Mouse (Mus musculus): ENCODE results near the gene Etnk1. TPM values are rescaled to one million over a fixed set of nuclear protein-coding genes. Genes with fewer than 3 reads are reported as not detected.

Gene Etnk1
- polyA plus RNA-seq, 1 experiment from 2014 or later = 24.7 TPM

- 0 out of 2 replicates have a peak, but pooled peaks cover 4% of the 10 kb centered on the region for H3K4me1 ChIP-seq (replicated peaks; ENCODE audit: control insufficient read depth, insufficient read depth, low read length)
- WGBS = 78% methylated on average over 2 of the region's 2 CpGs
- no peak overlapping the region for H3K9ac ChIP-seq (ENCODE audit: low read length)
- H3K9me3 ChIP-seq (ENCODE audit: control insufficient read depth, low read length) = no peaks in the 10 kb centered on the region
- H3K4me3 ChIP-seq (ENCODE audit: low read depth, low read length) = no peak overlapping the region
- no peak overlapping the region for H3K27ac ChIP-seq (ENCODE audit: low read depth)
- H3K27me3 ChIP-seq (replicated peaks; ENCODE audit: control insufficient read depth, insufficient read depth, low read length) = no peaks in the 10 kb centered on the region
- peaks cover 46% of the 10 kb centered on the region for H3K36me3 ChIP-seq (ENCODE audit: control insufficient read depth, insufficient read depth, low read length)
- no peak overlapping the region for H3K4me2 ChIP-seq (ENCODE audit: low read length)
- ATAC-seq (replicated peaks; ENCODE audit: low FRiP score, low TSS enrichment, low read depth) = no peak
- no peak for DNase-seq (ENCODE audit: low spot score)
These were observed 12.7 kb downstream of the Etnk1 start for GRCm38 (mm10) chr6:143179733-143180132.

- H3K9ac ChIP-seq (ENCODE audit: low read length) = no peak overlapping the region
- H3K9me3 ChIP-seq (ENCODE audit: control insufficient read depth, low read length) = no peaks in the 10 kb centered on the region
- no peak overlapping the region for H3K27ac ChIP-seq (ENCODE audit: low read depth)
- DNase-seq (ENCODE audit: low spot score) = no peak
- no peaks in the 10 kb centered on the region for H3K4me1 ChIP-seq (replicated peaks; ENCODE audit: control insufficient read depth, insufficient read depth, low read length)
- WGBS = 81% methylated on average over 14 of the region's 14 CpGs
- H3K36me3 ChIP-seq (ENCODE audit: control insufficient read depth, insufficient read depth, low read length) = peaks cover 52% of the 10 kb centered on the region
- no peak overlapping the region for H3K4me2 ChIP-seq (ENCODE audit: low read length)
- no peak for ATAC-seq (replicated peaks; ENCODE audit: low FRiP score, low TSS enrichment, low read depth)
- no peaks in the 10 kb centered on the region for H3K27me3 ChIP-seq (replicated peaks; ENCODE audit: control insufficient read depth, insufficient read depth, low read length)
- H3K4me3 ChIP-seq (ENCODE audit: low read depth, low read length) = no peak overlapping the region
These were observed 13.5 kb downstream of the Etnk1 start for GRCm38 (mm10) chr6:143180511-143180910.

GRCm38 (mm10) chr6:143184099-143184498 lies 17.1 kb downstream of the Etnk1 start:
- peaks cover 57% of the 10 kb centered on the region for H3K36me3 ChIP-seq (ENCODE audit: control insufficient read depth, insufficient read depth, low read length)
- no peak overlapping the region for H3K27ac ChIP-seq (ENCODE audit: low read depth)
- DNase-seq (ENCODE audit: low spot score) (no peak), ATAC-seq (replicated peaks; ENCODE audit: low FRiP score, low TSS enrichment, low read depth) (no peak)
- no peaks in the 10 kb centered on the region for H3K27me3 ChIP-seq (replicated peaks; ENCODE audit: control insufficient read depth, insufficient read depth, low read length)
- no peaks in the 10 kb centered on the region for H3K4me1 ChIP-seq (replicated peaks; ENCODE audit: control insufficient read depth, insufficient read depth, low read length)
- H3K9me3 ChIP-seq (ENCODE audit: control insufficient read depth, low read length) = no peaks in the 10 kb centered on the region
- H3K4me2 ChIP-seq (ENCODE audit: low read length) = no peak overlapping the region
- no peak overlapping the region for H3K9ac ChIP-seq (ENCODE audit: low read length)
- H3K4me3 ChIP-seq (ENCODE audit: low read depth, low read length) = no peak overlapping the region
- WGBS = 80% methylated on average over 3 of the region's 3 CpGs

GRCm38 (mm10) chr6:143184745-143185144 lies 17.7 kb downstream of the Etnk1 start:
- H3K9me3 ChIP-seq (ENCODE audit: control insufficient read depth, low read length) = no peaks in the 10 kb centered on the region
- no peak overlapping the region for H3K9ac ChIP-seq (ENCODE audit: low read length)
- WGBS = 78% methylated on average over 5 of the region's 5 CpGs
- no peak overlapping the region for H3K4me2 ChIP-seq (ENCODE audit: low read length)
- ATAC-seq (replicated peaks; ENCODE audit: low FRiP score, low TSS enrichment, low read depth) (no peak), DNase-seq (ENCODE audit: low spot score) (no peak)
- H3K4me3 ChIP-seq (ENCODE audit: low read depth, low read length) = no peak overlapping the region
- H3K27ac ChIP-seq (ENCODE audit: low read depth) = no peak overlapping the region
- peaks cover 57% of the 10 kb centered on the region for H3K36me3 ChIP-seq (ENCODE audit: control insufficient read depth, insufficient read depth, low read length)
- H3K27me3 ChIP-seq (replicated peaks; ENCODE audit: control insufficient read depth, insufficient read depth, low read length) = no peaks in the 10 kb centered on the region
- no peaks in the 10 kb centered on the region for H3K4me1 ChIP-seq (replicated peaks; ENCODE audit: control insufficient read depth, insufficient read depth, low read length)

- 48% methylated on average over 7 of the region's 7 CpGs for WGBS
- ATAC-seq (replicated peaks; ENCODE audit: low FRiP score, low TSS enrichment, low read depth) (no peak), DNase-seq (ENCODE audit: low spot score) (no peak)
- H3K36me3 ChIP-seq (ENCODE audit: control insufficient read depth, insufficient read depth, low read length) = peaks cover 38% of the 10 kb centered on the region; the same call in 1 of the 2 replicates
- no peaks in the 10 kb centered on the region for H3K9me3 ChIP-seq (ENCODE audit: control insufficient read depth, low read length)
- H3K4me2 ChIP-seq (ENCODE audit: low read length) = no peak overlapping the region
- H3K4me3 ChIP-seq (ENCODE audit: low read depth, low read length) = no peak overlapping the region
- no peak overlapping the region for H3K27ac ChIP-seq (ENCODE audit: low read depth)
- H3K9ac ChIP-seq (ENCODE audit: low read length) = no peak overlapping the region
- peaks cover 9% of the 10 kb centered on the region for H3K4me1 ChIP-seq (replicated peaks; ENCODE audit: control insufficient read depth, insufficient read depth, low read length)
- no peaks in the 10 kb centered on the region for H3K27me3 ChIP-seq (replicated peaks; ENCODE audit: control insufficient read depth, insufficient read depth, low read length)
These were observed 23.9 kb downstream of the Etnk1 start for GRCm38 (mm10) chr6:143190838-143191476.

GRCm38 (mm10) chr6:143191477-143192098 lies 24.6 kb downstream of the Etnk1 start:
- H3K9ac ChIP-seq (ENCODE audit: low read length) = no peak overlapping the region
- H3K36me3 ChIP-seq (ENCODE audit: control insufficient read depth, insufficient read depth, low read length) = peaks cover 41% of the 10 kb centered on the region; the same call in 1 of the 2 replicates
- WGBS = 57% methylated on average over 9 of the region's 9 CpGs
- DNase-seq (ENCODE audit: low spot score) (no peak), ATAC-seq (replicated peaks; ENCODE audit: low FRiP score, low TSS enrichment, low read depth) (no peak)
- no peaks in the 10 kb centered on the region for H3K27me3 ChIP-seq (replicated peaks; ENCODE audit: control insufficient read depth, insufficient read depth, low read length)
- no peak overlapping the region for H3K4me3 ChIP-seq (ENCODE audit: low read depth, low read length)
- H3K27ac ChIP-seq (ENCODE audit: low read depth) = no peak overlapping the region; the same call in 1 of the 2 replicates
- no peak overlapping the region for H3K4me2 ChIP-seq (ENCODE audit: low read length)
- H3K4me1 ChIP-seq (replicated peaks; ENCODE audit: control insufficient read depth, insufficient read depth, low read length) = peaks cover 9% of the 10 kb centered on the region
- H3K9me3 ChIP-seq (ENCODE audit: control insufficient read depth, low read length) = no peaks in the 10 kb centered on the region

- no peak for DNase-seq (ENCODE audit: low spot score)
These were observed 25.7 kb downstream of the Etnk1 start for GRCm38 (mm10) chr6:143192709-143193108.

GRCm38 (mm10) chr6:143193166-143193565 lies 26.1 kb downstream of the Etnk1 start:
- no peak for DNase-seq (ENCODE audit: low spot score)
- WGBS = 67% methylated on average over 10 of the region's 10 CpGs
- H3K27me3 ChIP-seq (replicated peaks; ENCODE audit: control insufficient read depth, insufficient read depth, low read length) = no peaks in the 10 kb centered on the region
- H3K9ac ChIP-seq (ENCODE audit: low read length) = no peak overlapping the region
- no peaks in the 10 kb centered on the region for H3K9me3 ChIP-seq (ENCODE audit: control insufficient read depth, low read length)
- H3K4me2 ChIP-seq (ENCODE audit: low read length) = no peak overlapping the region
- H3K4me3 ChIP-seq (ENCODE audit: low read depth, low read length) = no peak overlapping the region
- no peak for ATAC-seq (replicated peaks; ENCODE audit: low FRiP score, low TSS enrichment, low read depth)
- peaks cover 53% of the 10 kb centered on the region for H3K36me3 ChIP-seq (ENCODE audit: control insufficient read depth, insufficient read depth, low read length)
- peaks cover 9% of the 10 kb centered on the region for H3K4me1 ChIP-seq (replicated peaks; ENCODE audit: control insufficient read depth, insufficient read depth, low read length)
- no peak overlapping the region for H3K27ac ChIP-seq (ENCODE audit: low read depth)

More at GRCm38 (mm10) chr6:143192709-143193108, 25.7 kb downstream of the Etnk1 start:
- H3K27me3 ChIP-seq (replicated peaks; ENCODE audit: control insufficient read depth, insufficient read depth, low read length) = no peaks in the 10 kb centered on the region
- H3K4me3 ChIP-seq (ENCODE audit: low read depth, low read length) = no peak overlapping the region
- H3K27ac ChIP-seq (ENCODE audit: low read depth) = no peak overlapping the region
- H3K9ac ChIP-seq (ENCODE audit: low read length) = no peak overlapping the region
- peaks cover 48% of the 10 kb centered on the region for H3K36me3 ChIP-seq (ENCODE audit: control insufficient read depth, insufficient read depth, low read length)
- no peak for ATAC-seq (replicated peaks; ENCODE audit: low FRiP score, low TSS enrichment, low read depth)
- H3K9me3 ChIP-seq (ENCODE audit: control insufficient read depth, low read length) = no peaks in the 10 kb centered on the region
- H3K4me1 ChIP-seq (replicated peaks; ENCODE audit: control insufficient read depth, insufficient read depth, low read length) = peaks cover 9% of the 10 kb centered on the region
- 74% methylated on average over 8 of the region's 8 CpGs for WGBS
- H3K4me2 ChIP-seq (ENCODE audit: low read length) = no peak overlapping the region

- Histone ChIP-seq H3K4me3 (ENCODE audit: low read depth, low read length) (no peak overlapping the region), H3K9ac (ENCODE audit: low read length) (no peak overlapping the region), H3K27ac (ENCODE audit: low read depth) (no peak overlapping the region), H3K36me3 (ENCODE audit: control insufficient read depth, insufficient read depth, low read length) (peaks cover 55% of the 10 kb centered on the region), H3K27me3 (replicated peaks; ENCODE audit: control insufficient read depth, insufficient read depth, low read length) (no peaks in the 10 kb centered on the region), H3K4me1 (replicated peaks; ENCODE audit: control insufficient read depth, insufficient read depth, low read length) (peaks cover 9% of the 10 kb centered on the region), H3K4me2 (ENCODE audit: low read length) (no peak overlapping the region), H3K9me3 (ENCODE audit: control insufficient read depth, low read length) (no peaks in the 10 kb centered on the region)
- no peak for DNase-seq (ENCODE audit: low spot score)
- 96% methylated on average over 6 of the region's 6 CpGs for WGBS
- ATAC-seq (replicated peaks; ENCODE audit: low FRiP score, low TSS enrichment, low read depth) = no peak
These were observed 26.6 kb downstream of the Etnk1 start for GRCm38 (mm10) chr6:143193641-143194040.
